Mouse (Mus musculus): ENCODE results near the gene Rhbdl1.

The Rhbdl1 gene

GRCm38 (mm10) chr17:25794998-25795397 is 42.1 kb downstream of the Rhbdl1 start:
- no peak for DNase-seq (ENCODE audit: low read depth, low spot score)

- no peak for DNase-seq (ENCODE audit: low read depth, low spot score)
These were observed 42.9 kb downstream of the Rhbdl1 start for GRCm38 (mm10) chr17:25794197-25794596.

- DNase-seq (ENCODE audit: low read depth, low spot score): no peak
These were observed 44.5 kb downstream of the Rhbdl1 start, which contains the start of gene Fam173a for GRCm38 (mm10) chr17:25792615-25793014. Fam173a (minus strand) TSS chr17:25792901.

- DNase-seq (ENCODE audit: low read depth, low spot score): peak; percentile 83
These were observed 45.1 kb downstream of the Rhbdl1 start for GRCm38 (mm10) chr17:25791843-25792527.

- no peak for DNase-seq (ENCODE audit: low read depth, low spot score)
These were observed 45.7 kb downstream of the Rhbdl1 start for GRCm38 (mm10) chr17:25791320-25791842.

- no peak for DNase-seq (ENCODE audit: low read depth, low spot score)
These were observed 50.2 kb downstream of the Rhbdl1 start for GRCm38 (mm10) chr17:25786781-25787504.

GRCm38 (mm10) chr17:25786280-25786679 is 50.8 kb downstream of the Rhbdl1 start, which contains the start of gene Ccdc78:
Ccdc78 (plus strand) TSS chr17:25786580.
- no peak for DNase-seq (ENCODE audit: low read depth, low spot score)

GRCm38 (mm10) chr17:25785281-25785745 is 51.8 kb downstream of the Rhbdl1 start, which contains the start of gene Haghl:
Haghl (minus strand) TSS chr17:25785673.
- peak; percentile 93 for DNase-seq (ENCODE audit: low read depth, low spot score)

Data from telencephalon, adult 2 months (tissue).